Mouse (Mus musculus): ENCODE measurements at regions not wholly inside any gene's neighbourhood (a gene's known extent, or its start where the extent isn't known, plus 50 kb on each side); places are given as distances from the start of the nearest gene placed in this dataset.

DNA sequence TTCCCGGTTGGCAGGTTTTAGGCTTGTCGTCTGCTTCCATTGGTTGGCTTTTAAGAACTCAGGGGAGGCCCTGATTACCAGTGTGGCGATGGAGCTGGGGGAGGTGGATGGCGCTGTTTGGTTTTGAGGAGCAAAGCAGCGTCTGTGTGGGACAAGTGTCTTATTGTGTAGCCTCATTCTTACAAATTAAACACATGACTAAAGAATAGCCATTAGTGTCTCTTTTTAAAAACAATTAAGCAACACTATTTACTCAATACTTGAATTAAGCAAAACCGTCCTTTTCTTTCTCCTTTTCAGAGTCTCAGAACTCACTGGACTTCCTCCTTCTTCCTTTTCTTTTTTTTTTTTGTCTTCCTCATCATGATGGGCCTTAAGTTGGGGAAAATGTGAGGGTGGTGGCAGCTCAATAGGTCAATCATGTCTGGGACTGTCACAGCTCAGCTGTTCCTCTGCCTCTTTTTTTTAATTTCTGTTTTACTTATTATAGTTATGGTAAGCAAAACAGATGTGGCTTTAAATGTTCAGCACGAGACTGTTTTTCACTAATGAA is 89.1 kb downstream of the Kcnrg start:
- ATAC-seq, result no peak

DNA sequence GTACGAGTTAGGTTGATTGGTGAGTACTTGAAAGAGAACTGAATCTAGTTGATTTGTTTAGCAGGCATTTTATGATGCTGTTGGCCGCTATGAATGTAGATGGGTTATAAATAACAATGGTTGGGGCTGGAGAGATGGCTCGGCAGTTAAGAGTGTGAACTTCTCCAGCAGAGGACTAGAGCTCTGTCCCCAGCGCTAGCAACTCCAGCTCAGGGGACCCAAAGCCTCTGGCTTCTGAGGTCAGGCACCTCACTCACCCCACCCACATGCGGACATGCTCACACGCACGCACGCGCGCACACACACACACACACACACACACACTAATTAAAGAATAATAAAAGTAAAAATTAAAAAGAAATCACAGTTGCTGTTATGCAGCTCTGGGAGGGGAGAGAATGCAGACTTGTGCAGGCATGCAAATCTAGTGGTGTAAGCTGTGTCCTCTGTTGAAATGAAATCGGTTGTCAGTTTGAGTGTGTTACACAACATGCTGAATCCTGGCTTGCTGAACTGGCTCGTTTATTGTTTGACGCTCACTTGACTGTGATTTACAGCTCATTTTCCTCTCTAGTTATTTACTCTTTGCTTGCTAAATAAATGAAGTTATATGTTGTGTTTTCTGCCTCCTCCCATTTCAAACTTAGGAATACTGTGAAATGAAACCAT is 89.8 kb downstream of the Kcnrg start:
- no peak for ATAC-seq

DNA sequence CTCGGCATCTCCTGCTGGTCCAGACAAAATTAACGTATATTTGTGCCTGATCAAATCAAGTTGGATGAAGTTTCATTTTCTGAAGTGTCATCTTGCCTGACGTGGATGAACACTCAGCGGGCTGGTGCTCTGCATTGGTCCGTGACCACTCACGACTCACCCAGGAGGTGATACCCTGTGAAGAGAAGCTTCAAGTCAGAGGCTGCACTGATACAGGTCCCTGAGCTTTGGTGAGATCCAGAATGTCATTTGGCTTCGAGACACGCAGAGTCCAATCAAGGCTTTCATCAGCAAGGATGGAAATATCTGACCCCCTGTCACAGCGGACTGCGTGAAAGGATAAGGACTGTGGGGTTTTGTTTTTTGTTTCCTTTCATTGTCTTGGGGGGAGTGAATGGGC is 90.4 kb downstream of the Kcnrg start:
- no peak for ATAC-seq

DNA sequence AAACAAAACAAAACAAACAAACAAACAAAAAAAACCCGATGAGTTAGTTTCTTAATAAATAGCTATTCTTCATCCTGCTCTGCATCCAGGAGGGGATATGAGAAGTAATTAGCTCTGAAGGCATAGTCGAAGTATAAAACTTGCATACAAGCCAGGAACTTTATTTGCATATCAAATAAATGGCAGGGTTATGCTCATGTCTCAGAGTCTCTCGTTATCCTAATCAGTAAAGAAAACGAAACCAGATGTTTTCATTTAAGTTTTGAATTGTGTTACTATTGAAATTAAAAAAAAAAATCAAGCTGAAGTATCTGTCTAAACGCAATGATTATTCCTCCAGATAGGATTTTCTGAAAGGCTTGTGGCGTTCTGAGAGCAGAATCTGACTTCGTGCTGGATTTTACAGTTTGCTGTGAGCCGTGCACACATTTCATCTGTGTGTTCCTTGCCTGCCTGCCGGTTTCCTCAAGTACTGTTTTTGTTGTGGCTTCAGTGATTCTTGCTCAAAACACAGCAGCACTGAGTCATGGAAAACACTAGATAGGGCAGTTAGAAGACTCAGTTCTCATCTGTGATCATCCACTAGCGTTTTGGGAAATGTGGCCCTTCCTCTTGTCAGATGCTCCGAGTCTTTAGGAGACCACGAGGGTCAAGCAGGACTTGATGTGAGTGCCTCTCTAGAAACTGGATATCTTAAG is 91.2 kb downstream of the Kcnrg start:
- ATAC-seq, result peak; percentile 61

DNA sequence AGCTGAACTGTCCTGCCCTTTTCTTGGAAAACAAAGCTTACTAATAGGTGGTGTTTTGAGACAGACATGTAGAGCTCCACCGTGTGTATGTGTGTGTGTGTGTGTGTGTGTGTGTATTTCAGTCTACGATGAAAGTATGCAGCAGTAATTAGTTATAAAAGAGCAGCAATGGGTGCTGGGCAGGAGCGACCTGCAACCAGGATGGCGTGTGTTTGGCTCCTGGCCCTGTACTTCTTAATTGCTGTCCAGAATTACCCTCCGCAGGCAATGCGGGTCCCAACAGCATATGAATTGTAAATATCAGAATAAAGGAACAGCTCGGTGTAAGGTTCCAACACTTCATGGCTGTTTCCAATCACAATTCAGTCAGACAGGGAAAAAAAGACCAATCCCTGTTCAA is 92.4 kb downstream of the Kcnrg start:
- ATAC-seq, result no peak

DNA sequence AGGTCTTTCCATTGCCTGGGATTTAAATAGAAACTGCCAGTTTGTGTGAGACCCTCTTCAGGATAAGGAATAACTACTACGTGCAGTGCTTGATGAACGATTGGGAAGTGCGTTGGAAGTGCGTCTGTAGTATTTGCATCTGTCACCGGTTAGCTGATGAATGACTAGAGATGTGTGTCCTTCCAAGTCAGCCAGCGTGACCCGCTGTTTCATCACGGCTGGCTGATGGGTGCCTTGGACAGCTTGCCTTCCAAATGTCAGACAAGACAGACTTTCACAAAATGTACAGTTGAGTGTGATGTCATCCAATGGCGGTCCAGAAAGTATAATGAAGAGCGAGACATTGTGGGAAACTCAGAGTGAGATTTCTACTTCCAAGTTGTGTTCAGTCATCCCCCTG is 93.9 kb downstream of the Kcnrg start:
- ATAC-seq, result no peak

DNA sequence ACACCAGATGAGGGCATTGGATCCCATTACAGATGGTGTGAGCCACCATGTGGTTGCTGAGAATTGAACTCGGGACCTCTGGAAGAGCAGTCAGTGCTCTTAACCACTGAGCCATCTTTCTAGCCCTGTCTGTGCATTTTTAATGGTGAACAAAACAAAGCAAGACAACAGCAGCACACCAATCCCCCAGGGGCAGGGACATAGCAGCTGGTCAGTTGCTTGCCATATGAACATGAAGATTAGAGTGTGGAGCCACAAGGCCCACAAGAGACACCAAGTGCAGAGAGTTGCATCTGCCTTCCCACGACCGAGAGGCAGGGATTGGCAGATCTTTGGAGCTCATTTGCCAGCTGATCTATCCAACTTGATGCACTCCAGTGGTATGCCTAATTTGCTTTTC is 96.7 kb downstream of the Kcnrg start:
- no peak for ATAC-seq

DNA sequence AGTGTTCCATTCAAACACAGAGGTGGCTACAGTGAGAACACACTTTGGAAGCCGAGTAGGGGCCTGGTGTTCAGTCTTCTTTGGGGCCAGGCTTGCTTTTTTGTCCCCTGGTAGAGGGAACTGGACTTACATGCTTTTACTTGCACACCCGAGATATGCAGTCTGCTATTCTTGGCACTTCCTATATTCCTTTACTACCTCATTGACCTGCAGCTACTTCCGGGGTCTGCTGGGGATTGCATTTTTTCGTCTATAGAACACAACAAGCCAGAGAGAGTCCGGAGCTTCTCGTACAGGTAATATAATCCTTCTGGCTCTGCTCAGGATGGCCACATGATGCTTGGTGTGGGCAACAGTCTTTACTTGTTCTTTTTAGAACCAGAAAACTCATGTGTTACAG is 99.7 kb downstream of the Kcnrg start:
- ATAC-seq, result no peak

DNA sequence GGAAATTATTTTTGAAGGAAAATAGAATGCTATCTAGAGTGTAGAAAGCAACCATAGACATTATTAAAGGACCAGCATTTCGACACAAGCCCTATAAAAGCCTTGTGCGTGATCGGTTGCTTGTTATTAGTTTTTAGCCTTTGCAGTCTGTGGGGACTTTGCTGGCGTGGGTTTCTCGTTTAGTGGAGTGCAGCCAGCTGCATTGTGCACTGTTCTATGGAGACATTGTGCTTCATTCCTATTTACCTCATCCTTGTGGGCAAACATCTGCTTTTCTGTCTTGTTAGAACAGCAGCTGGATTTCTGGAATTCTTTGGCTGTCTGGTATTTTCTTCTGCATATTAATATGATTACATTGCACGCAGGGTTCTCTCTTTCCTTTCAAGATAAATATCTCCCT is 101.1 kb downstream of the Kcnrg start:
- ATAC-seq, result no peak

DNA sequence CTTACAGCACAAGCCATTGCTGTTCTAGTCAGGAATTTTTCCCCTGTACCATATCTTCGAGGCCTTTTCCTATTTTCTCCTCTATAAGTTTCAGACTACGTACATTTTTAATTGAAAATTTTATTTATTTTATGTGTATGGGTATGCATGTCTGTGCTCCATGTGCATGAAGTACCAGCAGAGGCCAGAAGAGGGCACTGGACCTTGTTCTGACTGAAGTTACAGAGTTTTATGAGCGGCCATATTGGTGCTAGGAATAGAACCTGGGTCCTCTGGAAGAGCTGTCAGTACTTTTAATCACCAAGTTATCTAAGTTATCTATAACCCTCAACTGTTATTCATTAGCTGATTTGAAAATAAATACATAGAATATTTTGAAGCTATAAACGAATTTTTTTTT is 108.5 kb downstream of the Kcnrg start:
- ATAC-seq, result no peak

DNA sequence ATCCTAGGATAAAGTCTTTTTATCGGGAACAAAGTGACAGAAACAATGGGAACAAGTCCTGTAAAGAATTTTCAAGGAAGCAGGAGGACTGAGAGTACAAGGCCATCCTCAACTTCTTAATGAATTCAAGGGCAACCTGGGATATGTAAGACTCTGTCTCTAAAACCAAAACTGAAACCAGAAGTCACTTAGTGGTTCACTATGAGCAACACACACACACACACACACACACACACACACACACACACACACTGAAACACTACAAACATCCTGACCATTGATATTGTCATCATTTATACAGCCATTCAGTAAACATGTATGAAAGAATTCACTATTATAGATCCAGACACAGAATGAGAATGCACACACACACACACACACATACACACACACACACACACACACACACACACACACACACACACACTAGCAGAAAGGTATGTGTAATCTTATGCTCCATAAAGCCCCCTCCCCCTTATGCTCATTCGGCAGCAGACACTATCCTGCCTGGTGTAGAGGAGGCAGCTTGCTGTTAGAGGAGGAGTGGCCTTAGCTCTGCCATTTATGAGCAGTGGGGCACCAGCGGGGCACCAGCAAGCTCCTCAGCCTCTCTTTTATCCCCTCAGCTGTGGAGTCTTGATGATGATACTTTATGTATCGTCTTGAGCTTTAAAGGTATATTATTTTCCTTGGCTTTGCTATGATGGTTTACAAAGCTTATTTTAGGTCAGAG is 111.3 kb downstream of the Kcnrg start:
- ATAC-seq, result peak; percentile 61

DNA sequence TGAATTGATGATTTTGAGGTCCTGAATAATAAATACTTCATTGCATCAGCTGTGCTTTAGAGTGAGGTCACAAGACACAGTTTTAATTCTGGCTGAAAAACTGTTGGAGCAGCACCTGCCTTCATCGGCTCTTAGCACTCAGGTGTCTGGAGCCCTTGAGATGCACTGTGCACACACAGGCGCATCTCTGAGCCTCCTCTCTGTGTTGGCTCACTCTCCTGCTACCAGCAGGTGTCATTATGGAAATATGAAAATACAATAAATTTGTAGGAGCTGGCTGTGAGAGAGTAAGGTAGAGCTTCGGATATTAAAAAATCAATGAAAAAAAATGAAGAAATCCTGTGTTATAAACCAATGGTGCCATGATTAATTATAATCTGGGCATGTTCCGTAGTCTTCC is 114.0 kb downstream of the Kcnrg start:
- ATAC-seq, result no peak

DNA sequence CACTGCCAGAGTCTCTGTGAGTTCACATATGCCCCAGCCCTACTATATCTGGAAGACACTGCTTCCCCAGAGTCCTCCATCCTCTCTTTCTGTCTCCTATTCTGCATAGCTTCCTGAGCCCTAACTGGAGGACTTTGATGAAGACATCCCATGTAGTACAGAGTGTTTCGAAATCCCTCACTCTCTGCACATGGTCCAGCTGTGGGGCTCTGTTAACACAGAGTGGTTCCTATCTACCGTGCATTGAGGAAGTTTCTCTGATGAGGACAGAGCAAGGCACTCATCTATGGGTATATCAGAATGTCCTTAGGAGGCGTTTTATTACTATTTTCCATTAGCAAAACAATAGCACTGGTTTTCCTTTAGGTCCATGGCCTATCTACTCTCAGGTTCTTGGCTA is 117.7 kb downstream of the Kcnrg start:
- no peak for ATAC-seq

DNA sequence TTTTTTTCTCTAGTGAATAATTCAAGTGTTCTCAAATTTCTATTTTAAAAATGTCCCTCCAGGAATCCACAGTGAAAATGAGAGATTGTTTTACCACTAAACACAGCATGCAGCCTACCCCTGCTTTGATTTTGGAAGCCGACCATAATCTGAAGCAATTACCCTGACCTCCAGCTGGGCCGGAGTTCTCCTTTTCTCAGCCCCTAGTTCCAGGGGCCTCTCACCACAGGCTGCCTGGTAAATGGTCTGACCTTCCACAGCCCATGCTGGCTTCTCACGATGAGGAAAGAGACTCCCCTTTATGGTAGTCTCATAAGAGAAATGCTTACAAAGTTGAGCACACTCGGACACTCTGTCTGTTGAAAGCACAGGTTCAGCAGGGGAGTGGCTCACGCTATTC is 121.3 kb downstream of the Kcnrg start:
- ATAC-seq, result no peak

DNA sequence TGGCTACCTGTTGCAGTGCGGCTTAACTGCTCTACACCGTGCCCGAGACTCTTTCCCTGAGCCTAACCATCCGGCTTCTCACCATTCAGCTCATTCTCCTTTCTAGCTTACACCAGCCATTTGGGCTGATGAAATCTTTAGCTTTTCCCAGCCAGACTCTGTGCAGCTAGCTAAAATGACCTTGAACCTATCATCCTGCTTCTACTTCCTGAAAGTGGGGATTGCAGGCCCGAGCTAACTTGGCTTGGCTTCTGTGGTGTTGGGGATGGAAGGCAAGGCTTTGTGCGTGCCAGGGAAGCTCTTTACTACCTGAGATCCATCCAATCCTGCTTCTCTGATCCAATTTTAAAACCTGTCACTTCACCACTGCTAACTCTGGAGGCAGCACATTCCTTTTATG is 128.3 kb downstream of the Kcnrg start:
- no peak for ATAC-seq

DNA sequence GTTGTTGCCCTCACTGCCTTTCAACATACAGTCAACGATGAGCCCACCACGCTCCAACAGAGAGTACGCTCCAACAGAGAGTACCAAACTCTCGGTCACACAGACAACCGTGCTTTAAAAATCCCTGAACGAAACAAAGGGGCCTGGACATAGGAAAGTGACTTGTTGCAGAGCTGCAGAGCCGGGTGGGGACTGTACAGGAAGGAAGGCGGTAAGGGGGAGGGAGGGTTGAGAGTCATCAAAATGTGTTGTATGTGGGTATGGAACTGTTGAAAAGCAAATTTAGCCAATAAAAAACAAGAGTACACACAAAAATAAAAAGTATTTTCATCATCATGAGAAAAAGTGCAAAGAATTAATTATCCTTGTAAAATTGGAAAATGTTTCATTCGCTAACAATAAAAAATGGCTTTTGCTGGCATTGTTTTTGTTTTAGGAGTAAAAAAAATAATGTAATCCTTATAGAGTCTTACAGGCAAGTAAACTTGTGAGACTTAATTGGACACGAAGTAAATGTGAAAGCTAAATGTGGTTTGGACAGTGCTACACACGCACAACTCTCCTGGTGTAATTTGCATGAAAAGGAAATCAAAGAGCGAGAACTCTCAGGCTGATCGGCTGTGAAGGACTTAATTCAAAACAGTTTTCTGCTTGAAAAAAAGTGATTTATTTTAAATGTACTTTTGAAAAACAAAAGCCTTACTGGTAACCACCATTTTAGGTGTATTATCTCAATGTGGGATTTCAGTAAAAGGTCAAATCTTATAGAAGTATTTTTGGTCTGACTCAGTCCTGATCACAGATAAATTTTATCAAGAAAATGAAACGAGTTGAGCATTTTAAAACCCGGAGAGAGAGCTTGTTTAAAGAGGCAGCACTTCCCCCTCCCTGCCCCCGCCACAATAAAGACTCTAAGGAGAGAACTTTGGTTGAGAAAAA is 129.4 kb downstream of the Kcnrg start:
- peak; percentile 84 for ATAC-seq

DNA sequence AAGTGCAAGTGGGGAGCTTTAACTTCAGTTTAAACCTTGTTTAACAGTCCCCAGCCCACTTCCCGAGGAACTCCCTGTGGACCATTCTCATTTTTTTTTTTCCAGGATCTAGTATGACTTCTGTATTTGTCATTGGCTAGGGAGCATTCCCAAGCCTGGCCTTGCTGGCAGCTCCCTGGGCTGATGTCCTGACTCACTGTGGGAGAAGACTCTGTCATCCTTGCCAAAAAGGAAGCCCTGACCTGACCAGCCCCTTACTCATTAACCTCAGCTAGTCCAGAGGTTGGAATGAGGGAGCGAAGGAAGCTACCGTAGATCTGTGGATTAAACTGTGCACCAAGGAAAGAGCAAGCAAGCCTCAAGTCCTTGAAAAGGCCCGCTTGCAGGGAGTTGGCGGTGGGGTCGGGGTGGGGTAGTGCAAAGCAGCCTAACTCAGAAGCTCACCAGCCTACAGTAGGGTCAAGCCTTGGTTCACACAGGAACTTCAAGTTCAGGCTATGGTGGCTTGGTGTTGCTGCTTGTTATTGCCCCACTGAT is 130.3 kb downstream of the Kcnrg start:
- no peak for ATAC-seq

DNA sequence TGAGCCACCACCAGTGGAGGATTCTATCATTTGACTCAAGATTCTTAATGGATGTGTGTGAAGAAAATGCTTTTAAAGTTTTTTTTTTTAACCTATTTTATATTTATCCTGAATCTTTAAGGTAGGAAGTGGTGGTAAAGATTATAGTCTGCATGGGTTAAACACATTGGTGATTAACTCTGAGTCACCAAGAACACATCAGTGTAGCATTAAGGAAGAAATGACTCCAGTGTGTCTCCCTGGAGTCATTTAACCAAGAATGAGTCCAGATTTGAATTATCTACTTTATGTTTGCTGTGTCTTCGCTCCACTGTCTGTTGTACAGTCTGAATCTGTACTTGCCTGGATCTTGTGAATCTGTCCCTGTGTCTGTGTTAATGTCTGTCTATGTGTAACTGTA is 132.2 kb downstream of the Kcnrg start:
- ATAC-seq, result no peak

DNA sequence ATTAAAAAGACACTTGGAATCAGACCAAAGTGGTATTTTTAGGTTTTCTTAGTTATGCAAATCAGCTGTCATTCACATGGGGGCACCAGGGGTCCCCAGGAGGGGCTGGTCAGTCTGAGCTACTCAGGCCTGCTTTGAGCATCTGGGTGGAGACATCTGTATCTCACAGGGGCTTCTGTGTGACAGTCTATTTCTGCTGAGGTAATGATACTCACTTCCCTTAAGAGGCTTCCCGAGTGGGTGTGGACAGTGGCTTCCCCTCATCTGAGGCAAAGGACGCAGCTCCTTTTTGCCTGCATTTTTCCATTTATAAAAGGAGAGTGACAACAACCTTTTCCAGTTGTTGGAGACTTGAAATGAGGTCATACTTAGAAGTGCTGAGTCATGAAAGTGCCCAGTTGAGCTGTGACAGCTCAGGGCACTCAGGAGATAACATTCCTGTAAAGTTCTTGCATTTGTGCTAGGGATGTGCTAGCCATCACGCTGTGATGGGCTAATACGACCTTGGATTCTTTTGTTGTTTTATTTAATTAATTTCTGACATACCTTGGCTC is 136.7 kb downstream of the Kcnrg start:
- ATAC-seq, result no peak

DNA sequence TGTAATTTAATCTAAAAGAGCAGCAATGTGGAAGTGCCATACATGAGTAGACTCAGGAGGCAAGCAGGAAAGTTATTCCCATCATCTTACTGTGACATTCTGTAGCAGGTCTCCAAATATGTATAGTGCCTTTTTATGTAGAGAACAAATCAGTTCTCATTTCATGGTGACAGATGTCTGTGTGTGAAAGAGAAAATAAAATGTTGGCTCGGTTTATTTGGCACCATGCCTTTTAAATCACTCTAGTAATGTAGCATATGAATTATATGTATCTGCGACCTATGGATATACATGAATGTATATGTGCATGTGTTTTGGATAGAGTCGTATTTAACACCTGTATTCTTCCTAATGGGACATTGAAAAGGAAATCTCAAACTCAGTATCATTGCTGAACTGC is 146.2 kb downstream of the Kcnrg start:
- no peak for ATAC-seq

DNA sequence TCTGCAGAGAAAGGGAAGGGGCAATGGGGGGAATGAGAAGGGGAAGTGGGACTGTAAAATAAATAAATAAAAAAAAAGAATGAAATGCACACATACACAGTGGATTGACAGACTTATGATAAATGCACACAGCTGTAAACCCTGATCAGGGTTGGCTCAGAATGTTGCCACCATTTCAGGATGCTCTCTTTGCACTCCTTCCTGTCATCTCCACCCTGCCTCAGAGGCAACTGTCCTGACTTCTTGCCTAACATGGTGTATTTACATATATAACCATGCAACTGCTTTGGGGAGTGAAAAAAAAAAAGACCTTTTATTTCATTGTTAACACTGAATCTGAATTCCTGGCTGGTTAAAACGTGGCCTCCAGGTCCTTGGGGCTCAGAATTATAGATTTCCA is 149.4 kb downstream of the Kcnrg start:
- no peak for ATAC-seq
